Mouse (Mus musculus): ENCODE measurements around the gene Fbxo28.
"Not testable (repeated sequence)": the region's sequence is repeated elsewhere in the genome, so short reads cannot be mapped to it uniquely, and the experiment has no call there.

The Fbxo28 gene

GRCm38 (mm10) chr1:182341993-182342392, 564 bp upstream of the Fbxo28 start:
- no peak for DNase-seq (ENCODE audit: extremely low spot score, low spot score)

- DNase-seq (ENCODE audit: extremely low spot score, low spot score) = no peak
Measured at GRCm38 (mm10) chr1:182340281-182340680, 1.1 kb downstream of the Fbxo28 start.

- DNase-seq (ENCODE audit: extremely low spot score, low spot score) = no peak
Measured at GRCm38 (mm10) chr1:182338961-182339565, 2.4 kb downstream of the Fbxo28 start.

GRCm38 (mm10) chr1:182333766-182334437, 7.5 kb downstream of the Fbxo28 start:
- DNase-seq (ENCODE audit: extremely low spot score, low spot score) = no peak

GRCm38 (mm10) chr1:182332090-182333034, 9.1 kb downstream of the Fbxo28 start:
- no peak for DNase-seq (ENCODE audit: extremely low spot score, low spot score)

GRCm38 (mm10) chr1:182325919-182326318, 15.5 kb downstream of the Fbxo28 start:
- DNase-seq (ENCODE audit: extremely low spot score, low spot score) = no peak

- DNase-seq (ENCODE audit: extremely low spot score, low spot score) = no peak
Measured at GRCm38 (mm10) chr1:182324552-182324951, 16.9 kb downstream of the Fbxo28 start.

- DNase-seq (ENCODE audit: extremely low spot score, low spot score) = no peak
Measured at GRCm38 (mm10) chr1:182323139-182323538, 18.3 kb downstream of the Fbxo28 start.

GRCm38 (mm10) chr1:182314201-182314600, 27.2 kb downstream of the Fbxo28 start:
- no peak for DNase-seq (ENCODE audit: extremely low spot score, low spot score)

- DNase-seq (ENCODE audit: extremely low spot score, low spot score) = no peak
Measured at GRCm38 (mm10) chr1:182313181-182313580, 28.2 kb downstream of the Fbxo28 start.

GRCm38 (mm10) chr1:182311376-182311775, 30.1 kb downstream of the Fbxo28 start:
- no peak for DNase-seq (ENCODE audit: extremely low spot score, low spot score)

- DNase-seq (ENCODE audit: extremely low spot score, low spot score) = no peak
Measured at GRCm38 (mm10) chr1:182310316-182310715, 31.1 kb downstream of the Fbxo28 start.

- no peak for DNase-seq (ENCODE audit: extremely low spot score, low spot score)
Measured at GRCm38 (mm10) chr1:182309403-182309802, 32.0 kb downstream of the Fbxo28 start.

- DNase-seq (ENCODE audit: extremely low spot score, low spot score) = no peak
Measured at GRCm38 (mm10) chr1:182302916-182303315, 38.5 kb downstream of the Fbxo28 start.

- no peak for DNase-seq (ENCODE audit: extremely low spot score, low spot score)
Measured at GRCm38 (mm10) chr1:182302176-182302870, 39.1 kb downstream of the Fbxo28 start.

GRCm38 (mm10) chr1:182297821-182298220, 43.6 kb downstream of the Fbxo28 start:
- no peak for DNase-seq (ENCODE audit: extremely low spot score, low spot score)

GRCm38 (mm10) chr1:182297246-182297645, 44.2 kb downstream of the Fbxo28 start:
- DNase-seq (ENCODE audit: extremely low spot score, low spot score) = no peak

GRCm38 (mm10) chr1:182296816-182297215, 44.6 kb downstream of the Fbxo28 start:
- DNase-seq (ENCODE audit: extremely low spot score, low spot score) = no peak

- no peak for DNase-seq (ENCODE audit: extremely low spot score, low spot score)
Measured at GRCm38 (mm10) chr1:182296141-182296540, 45.3 kb downstream of the Fbxo28 start.

- DNase-seq (ENCODE audit: extremely low spot score, low spot score) = no peak
Measured at GRCm38 (mm10) chr1:182292291-182292690, 49.1 kb downstream of the Fbxo28 start.

GRCm38 (mm10) chr1:182290741-182291140, 50.7 kb downstream of the Fbxo28 start:
- DNase-seq (ENCODE audit: extremely low spot score, low spot score) = not testable (repeated sequence)

Measured in neural tube, embryonic 10.5 days (tissue).